Mouse (Mus musculus) myocyte (in vitro differentiated cells): ENCODE results near the gene Rbfox2. TPM values are rescaled to one million over a fixed set of nuclear protein-coding genes. Genes with fewer than 3 reads are reported as not detected.
"Not testable (repeated sequence)": the region's sequence is repeated elsewhere in the genome, so short reads cannot be mapped to it uniquely, and the experiment has no call there.

ENCODE experiments used
- H3K27me3 ChIP-seq: one replicate; pipeline ENCODE4 v1.6.1; 2011; ENCODE audit not compliant: control insufficient read depth, insufficient read depth, insufficient read length
- H3K36me3 ChIP-seq: one replicate; pipeline ENCODE4 v1.6.1; 2011; ENCODE audit not compliant: control insufficient read depth, insufficient read depth
- H3K4me2 ChIP-seq: one replicate; pipeline ENCODE4 v1.6.1; 2011; ENCODE audit warnings: low read depth, control low read depth
- H3K4me3 ChIP-seq: one replicate; pipeline ENCODE4 v1.5.1; 2011; ENCODE audit warnings: mild to moderate bottlenecking, control low read depth, moderate library complexity
- H3K79me2 ChIP-seq: one replicate; pipeline ENCODE4 v1.6.1; 2011; ENCODE audit not compliant: control insufficient read depth, insufficient read depth
- H3ac ChIP-seq: one replicate; pipeline ENCODE4 v1.6.1; 2011; ENCODE audit not compliant: control insufficient read depth, insufficient read length
- CEBPB ChIP-seq: IDR thresholded peaks from 2 replicates; pipeline ENCODE4 v1.6.1; 2011; ENCODE audit warnings: mild to moderate bottlenecking, moderate library complexity; ENCODE audit not compliant: poor library complexity, insufficient read depth, severe bottlenecking
- E2F4 ChIP-seq: IDR thresholded peaks from one replicate; pipeline ENCODE4 v1.6.1; 2011; ENCODE audit warnings: mild to moderate bottlenecking, control low read depth, moderate library complexity; ENCODE audit not compliant: insufficient read depth
- MAX ChIP-seq: IDR thresholded peaks from one replicate; pipeline ENCODE4 v1.6.1; 2011; ENCODE audit warnings: low read depth, mild to moderate bottlenecking, control low read depth
- MYOD1 ChIP-seq, 3 experiments: IDR thresholded peaks; one replicate each; pipeline ENCODE4 v1.6.1; 2011; ENCODE audit warnings: control low read depth in 2 of 3, low read depth in 2 of 3, mild to moderate bottlenecking in 2 of 3, moderate library complexity in 1 of 3; ENCODE audit not compliant: insufficient read length in 2 of 3, control insufficient read depth in 1 of 3
- MYOG ChIP-seq, 3 experiments: IDR thresholded peaks; one replicate each; pipeline ENCODE4 v1.6.1; 2011; ENCODE audit warnings: control low read depth in 2 of 3, low read depth in 2 of 3, mild to moderate bottlenecking in 2 of 3; ENCODE audit not compliant: insufficient read length in 2 of 3, control insufficient read depth in 1 of 3, insufficient read depth in 1 of 3
- POLR2A ChIP-seq: IDR thresholded peaks from one replicate; pipeline ENCODE4 v1.6.1; 2011; ENCODE audit warnings: low read depth, mild to moderate bottlenecking, control low read depth, moderate library complexity; ENCODE audit not compliant: insufficient read length
- POLR2AphosphoS2 ChIP-seq: IDR thresholded peaks from one replicate; pipeline ENCODE4 v1.6.1; 2011; ENCODE audit warnings: low read depth, control low read depth; ENCODE audit not compliant: insufficient read length
- REST ChIP-seq: IDR thresholded peaks from one replicate; pipeline ENCODE4 v1.6.1; 2011; ENCODE audit warnings: mild to moderate bottlenecking, control low read depth, moderate library complexity; ENCODE audit not compliant: insufficient read depth, insufficient read length
- SRF ChIP-seq: IDR thresholded peaks from one replicate; pipeline ENCODE4 v1.6.1; 2011; ENCODE audit warnings: low read depth; ENCODE audit not compliant: control insufficient read depth, insufficient read length
- TCF12 ChIP-seq: IDR thresholded peaks from one replicate; pipeline ENCODE4 v1.6.1; 2011; ENCODE audit warnings: mild to moderate bottlenecking, control low read depth; ENCODE audit not compliant: poor library complexity, insufficient read depth, severe bottlenecking
- TCF3 ChIP-seq: IDR thresholded peaks from one replicate; pipeline ENCODE4 v1.6.1; 2011; ENCODE audit warnings: low read depth, control low read depth; ENCODE audit not compliant: insufficient read length
- USF1 ChIP-seq: IDR thresholded peaks from one replicate; pipeline ENCODE4 v1.6.1; 2011; ENCODE audit warnings: low read depth, mild to moderate bottlenecking, control low read depth, moderate library complexity
- polyA plus RNA-seq: library from polyadenylated mRNA; unstranded; fragments of >200 nt; fragmentation: generic; extraction: Trizol; gene quantifications from one replicate; pipeline ENCODE4 v1.2.1, GENCODE M21; 2012; ENCODE audit warnings: missing spikeins

Gene Rbfox2
- polyA plus RNA-seq, 1 experiment, result 136 TPM

GRCm38 (mm10) chr15:77276838-77277725 is 29.7 kb downstream of the Rbfox2 start:
- TF ChIP-seq TCF12, result no peak
- TF ChIP-seq E2F4, result no peak
- TF ChIP-seq POLR2A, result no peak
- no peak for TF ChIP-seq SRF
- no peak for TF ChIP-seq MYOG (IDR thresholded peaks at IDR 0.05; ENCODE audit: control insufficient read depth in 1 of 3, insufficient read depth in 1 of 3, insufficient read length in 2 of 3, low read depth in 2 of 3)
- no peak for TF ChIP-seq MYOD1 (IDR thresholded peaks at IDR 0.05; ENCODE audit: control insufficient read depth in 1 of 3, insufficient read length in 2 of 3, low read depth in 2 of 3)
- TF ChIP-seq USF1, result no peak
- no peak for TF ChIP-seq POLR2AphosphoS2
- TF ChIP-seq REST, result no peak
- TF ChIP-seq CEBPB, result no peak
- TF ChIP-seq TCF3, result no peak
- TF ChIP-seq MAX, result no peak
- Histone ChIP-seq H3ac (no peak overlapping the region), H3K4me3 (no peak overlapping the region), H3K36me3 (no peaks in the 10 kb centered on the region), H3K79me2 (peaks cover 67% of the 10 kb centered on the region), H3K4me2 (no peak overlapping the region), H3K27me3 (no peaks in the 10 kb centered on the region)

- Histone ChIP-seq H3K79me2 (peaks cover 68% of the 10 kb centered on the region), H3K27me3 (no peaks in the 10 kb centered on the region), H3K4me3 (no peak overlapping the region), H3K36me3 (no peaks in the 10 kb centered on the region), H3K4me2 (no peak overlapping the region), H3ac (no peak overlapping the region)
- TF ChIP-seq MYOD1 (IDR thresholded peaks at IDR 0.05; ENCODE audit: control insufficient read depth in 1 of 3, insufficient read length in 2 of 3, low read depth in 2 of 3) (no peak), TCF3 (no peak), REST (no peak), POLR2AphosphoS2 (no peak), E2F4 (no peak)
Observed at GRCm38 (mm10) chr15:77276300-77276699, 30.5 kb downstream of the Rbfox2 start.

- Histone ChIP-seq H3K36me3 (no peaks in the 10 kb centered on the region), H3K27me3 (no peaks in the 10 kb centered on the region), H3K4me2 (no peak overlapping the region), H3K79me2 (peaks cover 75% of the 10 kb centered on the region), H3K4me3 (no peak overlapping the region), H3ac (no peak overlapping the region)
- TF ChIP-seq POLR2AphosphoS2, result no peak
- no peak for TF ChIP-seq TCF3
- no peak for TF ChIP-seq TCF12
- no peak for TF ChIP-seq POLR2A
- no peak for TF ChIP-seq MAX
- TF ChIP-seq CEBPB, result no peak
- TF ChIP-seq REST, result no peak
Observed at GRCm38 (mm10) chr15:77275572-77275971, 31.2 kb downstream of the Rbfox2 start.

GRCm38 (mm10) chr15:77273947-77274346 is 32.9 kb downstream of the Rbfox2 start:
- TF ChIP-seq MYOG (IDR thresholded peaks at IDR 0.05; ENCODE audit: control insufficient read depth in 1 of 3, insufficient read depth in 1 of 3, insufficient read length in 2 of 3, low read depth in 2 of 3), result no peak

GRCm38 (mm10) chr15:77271285-77271684 is 35.5 kb downstream of the Rbfox2 start:
- Histone ChIP-seq H3K79me2 (peaks cover 95% of the 10 kb centered on the region), H3ac (no peak overlapping the region), H3K27me3 (no peaks in the 10 kb centered on the region), H3K4me2 (no peak overlapping the region), H3K4me3 (no peak overlapping the region), H3K36me3 (no peaks in the 10 kb centered on the region)
- no peak for TF ChIP-seq TCF12
- TF ChIP-seq MYOD1 (IDR thresholded peaks at IDR 0.05; ENCODE audit: control insufficient read depth in 1 of 3, insufficient read length in 2 of 3, low read depth in 2 of 3), result no peak
- no peak for TF ChIP-seq POLR2A
- TF ChIP-seq E2F4, result no peak

More at GRCm38 (mm10) chr15:77273947-77274346, 32.9 kb downstream of the Rbfox2 start:
- Histone ChIP-seq H3K4me3 (no peak overlapping the region), H3K36me3 (no peaks in the 10 kb centered on the region), H3ac (no peak overlapping the region), H3K4me2 (no peak overlapping the region), H3K27me3 (no peaks in the 10 kb centered on the region), H3K79me2 (peaks cover 92% of the 10 kb centered on the region)

- H3K79me2 ChIP-seq, result peaks cover 94% of the 10 kb centered on the region
- H3K4me3 ChIP-seq, H3ac ChIP-seq, H3K4me2 ChIP-seq, H3K36me3 ChIP-seq, H3K27me3 ChIP-seq: not testable (repeated sequence)
Observed at GRCm38 (mm10) chr15:77269496-77269895, 37.3 kb downstream of the Rbfox2 start.
